Mouse (Mus musculus) lung, postnatal 0 days (tissue): ENCODE results near the gene Snrpd2.

ENCODE experiments used
- CTCF ChIP-seq: IDR thresholded peaks from 2 replicates; pipeline ENCODE4 v1.5.1; 2016; ENCODE audit warnings: antibody characterized with exemption, mild to moderate bottlenecking
- EP300 ChIP-seq: IDR thresholded peaks from 2 replicates; pipeline ENCODE4 v1.6.1; 2016; ENCODE audit warnings: antibody characterized with exemption, mild to moderate bottlenecking, control low read depth

DNA sequence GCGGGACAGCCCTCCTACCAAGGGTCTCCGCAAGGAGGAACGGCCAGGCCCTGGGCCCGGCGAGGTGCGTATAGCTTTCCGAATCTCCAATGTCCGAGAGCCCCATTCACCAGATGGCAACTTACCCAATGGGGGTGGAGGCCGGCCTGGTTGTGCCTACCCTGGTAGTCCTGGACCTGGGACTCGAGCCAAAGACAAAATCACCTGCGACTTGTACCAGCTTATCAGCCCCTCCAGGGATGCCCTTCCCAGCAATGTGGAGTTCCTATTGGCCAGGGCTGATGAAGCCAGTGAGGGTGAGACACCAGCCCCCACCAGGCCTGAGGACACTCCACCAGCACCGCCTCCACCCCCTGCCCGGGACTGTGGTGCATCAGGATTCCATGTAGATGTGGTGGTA lies 13.4 kb upstream of the Snrpd2 start:
- no peak for TF ChIP-seq EP300
- no peak for TF ChIP-seq CTCF
